Mouse (Mus musculus): ENCODE measurements around the gene N4bp2. TPM values are rescaled to one million over a fixed set of nuclear protein-coding genes. Genes with fewer than 3 reads are reported as not detected.

Gene N4bp2
- total and polyA plus RNA-seq, 3 experiments = 13.1 to 16.4 (median 15.1) TPM

GRCm38 (mm10) chr5:65795994-65796298 lies 32.6 kb downstream of the N4bp2 start:
- TF ChIP-seq BHLHE40 (IDR thresholded peaks at IDR 0.05; ENCODE audit: low read depth, low read length) = no peak
- TF ChIP-seq GABPA (IDR thresholded peaks at IDR 0.05; ENCODE audit: insufficient replicate concordance, low read depth, low read length) = no peak
- TF ChIP-seq PAX5 (IDR thresholded peaks at IDR 0.05; ENCODE audit: low read length) = no peak
- no peak for DNase-seq (ENCODE audit: extremely low read depth)
- Histone ChIP-seq H3K4me2 (ENCODE audit: insufficient read depth, low read depth, poor library complexity, severe bottlenecking) (no peak overlapping the region), H3K9me3 (replicated peaks; ENCODE audit: low read length) (no peaks in the 10 kb centered on the region), H3K36me3 (replicated peaks in 1 of 2; ENCODE audit: control insufficient read depth in 1 of 2, insufficient read depth in 1 of 2, low read length in 1 of 2) (peaks cover 25 to 60% of the 10 kb centered on the region in 2 experiments), H3K79me2 (replicated peaks; ENCODE audit: control insufficient read depth, extremely low read depth, insufficient read depth, poor library complexity, severe bottlenecking) (no peaks in the 10 kb centered on the region), H3K9ac (ENCODE audit: insufficient read depth, low read depth) (no peak overlapping the region), H3K27me3 (replicated peaks) (no peaks in the 10 kb centered on the region), H3K27ac (ENCODE audit: insufficient read depth, low read depth) (no peak overlapping the region), H3K4me1 (ENCODE audit: control insufficient read depth in 1 of 2, insufficient read depth in 2 of 2) (peaks cover 0 to 8% of the 10 kb centered on the region in 2 experiments; a peak in 2 of 4 replicates), H3K4me3 (replicated peaks in 1 of 3; ENCODE audit: low read depth in 2 of 3, low read length in 2 of 3, poor library complexity in 1 of 3) (no peak overlapping the region)
- in situ Hi-C loops (cut with MboI; ENCODE audit: low pct_ligation_motif_present, low pct_unique_long_range_greater_than_20kb, low sequenced_read_pairs) = no loop called here
- dilution Hi-C loops (cut with MboI; ENCODE audit: extremely low pct_ligation_motif_present, extremely low pct_unique_long_range_greater_than_20kb, low sequenced_read_pairs) = no loop called here

GRCm38 (mm10) chr5:65823601-65824133 lies 60.3 kb downstream of the N4bp2 start:
- H3K4me3 ChIP-seq (replicated peaks in 1 of 3; ENCODE audit: low read depth in 2 of 3, low read length in 2 of 3, poor library complexity in 1 of 3) = no peak overlapping the region
- no peak overlapping the region for H3K4me2 ChIP-seq (ENCODE audit: insufficient read depth, low read depth, poor library complexity, severe bottlenecking)
- H3K9me3 ChIP-seq (replicated peaks; ENCODE audit: low read length) = no peaks in the 10 kb centered on the region
- H3K27ac ChIP-seq (ENCODE audit: insufficient read depth, low read depth) = no peak overlapping the region
- peaks cover 22 to 60% of the 10 kb centered on the region in 2 experiments for H3K36me3 ChIP-seq (replicated peaks in 1 of 2; ENCODE audit: control insufficient read depth in 1 of 2, insufficient read depth in 1 of 2, low read length in 1 of 2)
- H3K4me1 ChIP-seq (ENCODE audit: control insufficient read depth in 1 of 2, insufficient read depth in 2 of 2) = no peaks in the 10 kb centered on the region; a peak in 1 of 4 replicates
- in situ Hi-C loops (cut with MboI; ENCODE audit: low pct_ligation_motif_present, low pct_unique_long_range_greater_than_20kb, low sequenced_read_pairs) = loop anchor here (25.0 kb wide), 1 partner anchor 414 kb away; no protein-coding TSS in a partner anchor
- peak; percentile 62 for DNase-seq (ENCODE audit: extremely low read depth)
- no peaks in the 10 kb centered on the region for H3K27me3 ChIP-seq (replicated peaks)
- no peaks in the 10 kb centered on the region for H3K79me2 ChIP-seq (replicated peaks; ENCODE audit: control insufficient read depth, extremely low read depth, insufficient read depth, poor library complexity, severe bottlenecking)
- no peak overlapping the region for H3K9ac ChIP-seq (ENCODE audit: insufficient read depth, low read depth)
- dilution Hi-C loops (cut with MboI; ENCODE audit: extremely low pct_ligation_motif_present, extremely low pct_unique_long_range_greater_than_20kb, low sequenced_read_pairs) = no loop called here
- TF ChIP-seq ZC3H11A (IDR thresholded peaks at IDR 0.05; ENCODE audit: low read depth, low read length) (peak; percentile 78), CTCF (conservative IDR thresholded peaks at IDR 0.05 in 1 of 2, IDR thresholded peaks at IDR 0.05 in 1 of 2; ENCODE audit: low read depth in 2 of 2, low read length in 2 of 2) (peak; percentile 55 to 90), RAD21 (IDR thresholded peaks at IDR 0.05; ENCODE audit: low read depth, low read length) (peak; percentile 86), MYC (IDR thresholded peaks at IDR 0.05; ENCODE audit: low read depth, low read length) (peak; percentile 72; the same call in 1 of the 2 replicates), SMC3 (IDR thresholded peaks at IDR 0.05; ENCODE audit: low read depth, low read length) (peak; percentile 96), BHLHE40 (IDR thresholded peaks at IDR 0.05; ENCODE audit: low read depth, low read length) (0 out of 2 replicates have a peak, but pooled peaks have one; percentile 8), MAX (IDR thresholded peaks at IDR 0.05; ENCODE audit: low read length) (no peak), USF2 (conservative IDR thresholded peaks at IDR 0.05; ENCODE audit: low read depth, low read length) (no peak), SIN3A (IDR thresholded peaks at IDR 0.05; ENCODE audit: low read length) (0 out of 2 replicates have a peak, but pooled peaks have one; percentile 21), IRF4 (IDR thresholded peaks at IDR 0.05; ENCODE audit: low read depth, low read length) (0 out of 2 replicates have a peak, but pooled peaks have one; percentile 23)

- H3K79me2 ChIP-seq (replicated peaks; ENCODE audit: control insufficient read depth, extremely low read depth, insufficient read depth, poor library complexity, severe bottlenecking) = no peaks in the 10 kb centered on the region
- H3K36me3 ChIP-seq (replicated peaks in 1 of 2; ENCODE audit: control insufficient read depth in 1 of 2, insufficient read depth in 1 of 2, low read length in 1 of 2) = peaks cover 18 to 44% of the 10 kb centered on the region in 2 experiments
- H3K9ac ChIP-seq (ENCODE audit: insufficient read depth, low read depth) = no peak overlapping the region
- DNase-seq (ENCODE audit: extremely low read depth) = no peak
- no peak overlapping the region for H3K4me2 ChIP-seq (ENCODE audit: insufficient read depth, low read depth, poor library complexity, severe bottlenecking)
- no peaks in the 10 kb centered on the region for H3K9me3 ChIP-seq (replicated peaks; ENCODE audit: low read length)
- no peak overlapping the region for H3K27ac ChIP-seq (ENCODE audit: insufficient read depth, low read depth)
- H3K27me3 ChIP-seq (replicated peaks) = no peaks in the 10 kb centered on the region
- in situ Hi-C loops (cut with MboI; ENCODE audit: low pct_ligation_motif_present, low pct_unique_long_range_greater_than_20kb, low sequenced_read_pairs) (no loop called here), dilution Hi-C loops (cut with MboI; ENCODE audit: extremely low pct_ligation_motif_present, extremely low pct_unique_long_range_greater_than_20kb, low sequenced_read_pairs) (no loop called here)
- H3K4me1 ChIP-seq (ENCODE audit: control insufficient read depth in 1 of 2, insufficient read depth in 2 of 2) = no peaks in the 10 kb centered on the region; a peak in 1 of 4 replicates
- no peak overlapping the region for H3K4me3 ChIP-seq (replicated peaks in 1 of 3; ENCODE audit: low read depth in 2 of 3, low read length in 2 of 3, poor library complexity in 1 of 3)
- TF ChIP-seq E2F4 (IDR thresholded peaks at IDR 0.05; ENCODE audit: insufficient replicate concordance, low read depth, low read length) (no peak), ZNF384 (IDR thresholded peaks at IDR 0.05; ENCODE audit: low read depth, low read length) (no peak), IRF4 (IDR thresholded peaks at IDR 0.05; ENCODE audit: low read depth, low read length) (no peak), USF1 (IDR thresholded peaks at IDR 0.05; ENCODE audit: low read depth, low read length) (no peak), RAD21 (IDR thresholded peaks at IDR 0.05; ENCODE audit: low read depth, low read length) (no peak), JUN (IDR thresholded peaks at IDR 0.05; ENCODE audit: insufficient read depth, low read depth, low read length) (no peak), ETS1 (conservative IDR thresholded peaks at IDR 0.05; ENCODE audit: low read depth, low read length) (no peak), NELFE (IDR thresholded peaks at IDR 0.05; ENCODE audit: low read depth, low read length) (no peak), HCFC1 (IDR thresholded peaks at IDR 0.05; ENCODE audit: low read depth, low read length) (no peak), USF2 (conservative IDR thresholded peaks at IDR 0.05; ENCODE audit: low read depth, low read length) (no peak), POLR2A (IDR thresholded peaks at IDR 0.05; ENCODE audit: low read depth, low read length) (no peak), ZKSCAN1 (IDR thresholded peaks at IDR 0.05; ENCODE audit: borderline replicate concordance, low read depth, low read length) (no peak), ELF1 (IDR thresholded peaks at IDR 0.05; ENCODE audit: low read depth, low read length) (no peak), POLR2AphosphoS2 (IDR thresholded peaks at IDR 0.05; ENCODE audit: low read depth, low read length) (no peak), MAFK (IDR thresholded peaks at IDR 0.05; ENCODE audit: insufficient replicate concordance, low read length) (no peak), GABPA (IDR thresholded peaks at IDR 0.05; ENCODE audit: insufficient replicate concordance, low read depth, low read length) (no peak), TBP (conservative IDR thresholded peaks at IDR 0.05; ENCODE audit: low read depth, low read length) (no peak), MAZ (IDR thresholded peaks at IDR 0.05; ENCODE audit: low read depth, low read length) (no peak)
These were observed 63.2 kb downstream of the N4bp2 start for GRCm38 (mm10) chr5:65826476-65826875.

Measured in CH12.LX (cell line).